Mouse (Mus musculus) cerebellum, postnatal 10 days (tissue): Measurements from ENCODE around the gene Gm20388.
A peak's percentile ranks its signal among the peaks of the same experiment; 100 is the strongest.

ENCODE experiments used
- DNase-seq, 2 experiments: peaks; one replicate each; pipeline ENCODE4 v3.0.0; 2021; ENCODE audit warnings: mixed read lengths in 2 of 2

Gene Gm20388

DNA sequence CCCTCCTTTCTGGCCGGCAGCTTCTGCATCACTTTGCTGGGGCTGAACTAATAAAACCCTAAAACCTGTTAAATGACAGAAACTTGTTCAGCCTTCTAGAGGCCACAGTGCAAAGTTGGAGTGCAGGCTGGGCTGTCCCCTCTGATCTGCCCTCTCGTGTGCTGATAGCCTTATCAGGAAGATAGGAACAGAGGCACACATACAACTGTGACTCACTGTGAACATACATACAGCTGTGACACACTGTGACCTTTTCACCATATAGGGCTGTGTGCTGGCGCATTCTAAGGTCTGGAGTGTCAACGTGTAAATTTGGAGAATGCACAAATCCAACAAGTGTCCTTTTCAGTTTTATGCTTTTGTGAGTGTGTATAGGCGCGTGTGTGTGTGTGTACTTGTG lies 543.8 kb downstream of the Gm20388 start:
- no peak for DNase-seq

DNA sequence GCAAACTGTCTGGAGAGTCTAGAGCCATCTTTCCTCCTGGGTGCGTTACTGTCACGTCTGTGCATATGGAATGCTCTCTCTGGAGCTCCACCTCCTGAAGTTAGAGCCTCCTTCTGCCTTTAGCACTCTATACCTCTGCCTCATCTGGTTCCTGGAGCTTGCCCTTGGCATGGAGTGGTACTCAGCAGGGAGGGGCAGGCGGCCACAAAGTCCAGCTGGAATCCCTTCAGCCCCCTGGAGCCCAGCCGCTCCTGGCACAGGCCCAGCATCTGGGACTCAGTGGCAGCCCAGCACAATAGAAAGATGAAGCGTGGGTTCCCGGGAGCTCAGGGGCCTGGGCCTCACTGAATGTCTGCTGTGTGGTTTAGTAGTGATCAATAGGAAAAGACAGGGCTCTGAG lies 549.7 kb downstream of the Gm20388 start:
- DNase-seq = peak; percentile 80 to 89

DNA sequence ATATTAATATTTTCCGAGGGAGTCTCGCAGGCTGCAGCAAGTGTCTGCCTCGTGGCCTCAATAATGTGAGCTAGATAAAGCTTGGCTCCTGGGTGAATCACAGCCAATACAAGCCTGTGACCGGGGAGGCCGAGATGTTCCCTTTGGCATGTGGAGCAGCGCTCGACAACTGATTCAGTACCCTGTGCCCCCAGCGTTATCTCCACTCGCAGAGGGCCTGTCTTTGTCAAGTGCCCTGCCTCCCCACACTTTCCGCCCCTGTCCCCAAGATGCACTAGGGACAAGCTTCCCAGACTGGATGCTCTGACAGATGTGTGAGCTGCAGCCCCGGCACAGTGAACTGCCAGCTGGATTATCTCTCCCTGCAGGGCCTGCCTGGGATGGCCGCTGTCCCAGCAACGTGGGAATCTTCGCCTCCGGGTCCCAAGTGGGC lies 551.5 kb downstream of the Gm20388 start:
- DNase-seq = no peak

DNA sequence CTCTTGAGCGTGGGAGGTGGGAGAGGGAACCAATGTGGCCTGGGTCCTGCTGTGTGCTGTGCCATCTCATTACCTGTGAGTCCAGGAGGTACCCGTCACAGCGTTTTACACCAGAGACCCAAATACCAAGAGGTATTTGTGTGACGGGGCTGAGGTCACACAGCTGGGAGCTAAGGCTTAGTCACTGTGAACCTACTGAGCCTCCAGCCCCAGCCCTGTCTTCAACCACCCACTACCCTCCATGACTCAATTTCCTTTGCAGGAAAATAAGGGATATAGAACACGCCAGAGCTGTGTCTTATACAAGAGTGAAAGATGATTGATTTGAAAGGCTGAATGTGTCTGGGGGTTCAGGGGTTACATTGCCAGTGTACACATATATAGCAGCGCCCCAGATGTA lies 552.0 kb downstream of the Gm20388 start:
- DNase-seq = no peak

DNA sequence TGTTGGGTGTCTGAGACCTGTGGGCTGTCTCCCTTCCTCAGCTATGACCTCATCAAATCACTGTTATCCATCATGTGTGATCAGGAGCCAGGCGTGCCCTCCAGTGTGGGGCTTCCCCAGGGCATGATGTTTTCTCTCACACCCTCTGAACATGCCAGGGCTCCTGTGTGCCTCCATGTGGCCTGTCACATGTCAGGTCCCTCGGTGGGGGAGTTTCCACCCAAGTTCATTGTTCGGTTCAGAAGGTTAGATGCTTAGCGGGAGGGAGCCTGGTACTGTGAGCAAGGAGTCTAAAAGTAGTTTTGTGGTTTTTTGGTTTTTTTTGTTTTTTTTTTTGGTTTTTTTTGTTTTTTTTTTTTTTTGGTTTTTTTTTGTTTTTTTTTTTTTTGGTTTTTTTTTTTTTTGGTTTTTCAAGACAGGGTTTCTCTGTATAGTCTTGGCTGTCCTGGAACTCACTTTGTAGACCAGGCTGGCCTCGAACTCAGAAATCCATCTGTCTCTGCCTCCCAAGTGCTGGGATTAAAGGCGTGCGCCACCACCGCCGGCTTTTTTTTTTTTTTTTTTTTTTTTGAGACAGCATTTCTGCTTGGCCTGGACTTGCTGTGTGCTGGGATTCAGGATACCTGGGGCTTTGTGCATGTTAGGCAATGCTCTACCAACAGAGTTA lies 553.4 kb downstream of the Gm20388 start:
- no peak for DNase-seq

DNA sequence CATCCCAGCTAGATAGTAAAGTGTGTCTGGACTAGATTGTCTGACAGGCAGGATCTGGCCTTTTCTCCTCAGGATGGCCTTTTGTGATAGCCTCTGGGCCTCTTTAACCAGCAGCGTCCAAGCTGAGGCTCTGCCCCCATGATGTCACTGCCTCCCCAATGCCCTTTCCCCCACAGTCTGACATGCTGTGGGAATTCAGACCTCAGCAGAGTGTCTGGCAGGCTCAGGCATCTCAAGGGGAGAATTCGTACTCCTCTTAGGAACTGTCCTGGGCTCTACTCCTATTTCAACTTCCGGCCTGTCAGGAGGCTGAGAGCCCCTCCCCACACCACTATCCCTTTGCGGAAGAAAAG lies 553.9 kb downstream of the Gm20388 start:
- DNase-seq = no peak

DNA sequence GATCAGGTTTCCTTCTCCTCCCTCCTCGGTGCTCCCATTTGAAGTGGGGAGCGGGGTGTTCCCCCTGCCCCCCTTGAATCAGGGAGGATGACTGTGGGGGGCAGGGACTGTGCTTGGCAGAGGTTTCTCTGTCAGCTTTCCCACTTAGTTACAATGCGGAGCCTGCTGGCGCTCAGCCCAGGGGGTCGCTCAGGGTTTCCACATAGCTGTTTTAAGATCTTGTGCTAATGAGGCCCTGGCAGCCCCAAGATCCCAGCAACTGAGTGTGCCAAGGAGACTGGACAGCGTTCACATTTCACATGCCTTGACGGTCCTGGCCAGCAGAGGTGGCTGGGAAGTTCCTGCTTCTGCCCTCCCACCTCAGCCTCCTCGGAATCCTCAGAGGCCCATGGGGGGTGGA lies 555.1 kb downstream of the Gm20388 start:
- peak; percentile 71 to 81 for DNase-seq

DNA sequence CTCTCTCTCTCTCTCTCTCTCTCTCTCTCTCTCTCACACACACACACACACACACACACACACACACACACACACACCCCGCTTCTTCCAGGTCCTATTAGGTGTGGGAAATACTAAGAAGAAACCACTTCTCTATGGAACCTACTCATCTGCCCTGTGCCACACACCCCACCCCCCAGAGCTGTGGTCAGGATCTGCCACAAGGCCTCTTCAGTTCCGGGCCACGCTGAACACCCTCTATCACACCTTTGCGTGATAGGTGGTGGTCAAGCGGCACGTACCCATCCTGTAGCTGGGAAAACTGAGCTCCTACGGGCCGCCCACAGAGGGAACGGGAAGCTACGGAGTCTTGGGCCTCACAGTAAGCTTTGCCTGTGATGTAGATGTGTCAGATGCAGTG lies 555.6 kb downstream of the Gm20388 start:
- DNase-seq = no peak

DNA sequence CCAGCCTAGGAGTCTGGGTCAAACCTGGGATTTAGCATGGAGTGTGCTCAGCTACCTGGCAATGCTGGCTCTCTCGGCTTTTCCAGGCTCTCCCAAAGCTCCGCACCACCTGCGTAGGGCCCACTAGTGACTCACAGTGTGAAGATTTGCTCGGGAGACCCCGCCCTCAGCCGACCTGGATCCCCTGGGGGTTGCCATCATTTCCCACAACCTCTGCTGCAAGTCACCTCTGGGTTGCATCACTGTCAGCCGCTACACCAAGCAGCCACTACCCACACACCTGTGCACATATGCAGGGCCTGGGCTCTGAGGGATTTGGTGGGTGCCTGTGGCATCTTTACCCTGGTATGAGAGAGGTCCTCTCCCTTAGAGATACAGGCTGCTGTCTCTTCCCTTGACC lies 557.0 kb downstream of the Gm20388 start:
- DNase-seq = no peak

DNA sequence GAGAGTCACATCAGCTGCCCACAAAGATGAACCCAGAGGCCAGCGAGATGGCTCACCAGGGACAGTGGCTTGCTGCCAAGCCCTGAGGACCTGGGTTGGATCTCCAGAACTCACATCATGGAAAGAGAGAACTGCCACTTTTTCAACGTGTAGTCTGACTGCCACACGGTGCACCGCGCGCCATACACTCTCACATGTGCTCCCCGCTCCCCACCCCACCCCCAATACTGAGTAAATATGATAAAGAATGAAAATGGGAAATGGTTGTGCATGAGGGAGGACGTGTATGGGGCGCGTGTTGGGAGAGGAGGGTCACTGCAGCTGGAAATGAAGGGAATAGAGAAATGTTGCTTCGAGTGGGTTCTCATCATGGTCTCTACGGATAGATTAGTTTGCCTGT lies 559.5 kb downstream of the Gm20388 start:
- DNase-seq = no peak

DNA sequence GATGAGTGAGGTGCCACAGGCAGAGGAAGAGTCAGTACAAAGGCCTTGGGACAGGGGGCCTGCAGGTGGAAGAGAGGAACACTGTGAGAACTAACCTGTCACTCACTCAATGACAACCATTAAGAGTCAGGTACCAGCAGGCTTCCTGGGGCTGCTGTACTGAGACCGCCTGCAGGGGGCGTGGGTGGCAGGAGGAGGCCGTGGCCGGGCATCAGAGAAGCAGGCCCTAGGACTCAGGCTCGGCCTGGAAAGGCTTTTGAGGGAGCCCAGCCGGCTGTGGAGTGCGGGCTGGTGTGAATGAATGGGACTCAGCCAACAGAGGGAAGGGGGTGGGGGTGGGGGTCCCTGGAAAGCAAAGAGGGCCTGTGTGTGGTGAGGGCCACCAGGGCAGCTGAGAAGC lies 560.5 kb downstream of the Gm20388 start:
- peak; percentile 80 to 81 for DNase-seq

DNA sequence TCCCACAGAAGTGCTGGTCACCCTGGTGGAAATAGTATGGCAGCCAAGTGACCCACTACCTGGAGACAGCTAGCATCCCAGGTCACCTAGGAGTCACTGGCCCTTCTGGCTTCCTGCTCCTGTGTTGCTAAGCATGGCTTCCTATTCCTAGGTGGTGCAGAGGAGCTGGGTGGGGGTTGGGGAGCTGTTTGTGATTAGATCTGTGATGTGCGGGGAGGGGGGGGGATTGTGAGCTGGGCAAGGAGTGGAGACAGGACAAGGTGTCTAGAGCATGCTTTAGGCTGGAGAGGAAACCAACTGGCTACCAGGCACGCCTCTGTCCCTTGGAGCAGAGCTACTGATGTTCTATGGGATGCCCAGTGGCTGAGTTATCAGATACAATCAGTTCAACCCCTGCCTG lies 561.1 kb downstream of the Gm20388 start:
- DNase-seq = peak in 1 of 2 experiments; percentile 54

DNA sequence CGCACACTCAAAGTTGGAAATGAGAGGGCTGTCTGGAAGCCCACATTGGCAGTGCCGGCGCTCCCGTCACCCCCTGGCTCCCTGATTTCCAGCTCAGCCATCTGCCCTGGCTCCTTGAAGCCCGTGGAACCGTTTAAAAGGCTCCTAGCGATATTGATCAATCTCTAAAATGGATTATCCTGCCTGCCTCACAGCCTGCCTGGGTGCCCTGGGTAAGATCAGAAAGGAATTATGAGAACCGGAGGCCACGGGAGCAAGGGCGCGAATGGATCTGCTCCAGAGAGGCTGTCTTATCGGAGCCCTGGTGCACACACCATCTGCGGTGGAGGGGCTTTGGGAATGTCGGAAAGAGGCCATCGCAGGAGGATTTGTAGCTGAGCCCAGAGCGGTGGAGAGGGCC lies 561.6 kb downstream of the Gm20388 start:
- peak; percentile 84 to 87 for DNase-seq

DNA sequence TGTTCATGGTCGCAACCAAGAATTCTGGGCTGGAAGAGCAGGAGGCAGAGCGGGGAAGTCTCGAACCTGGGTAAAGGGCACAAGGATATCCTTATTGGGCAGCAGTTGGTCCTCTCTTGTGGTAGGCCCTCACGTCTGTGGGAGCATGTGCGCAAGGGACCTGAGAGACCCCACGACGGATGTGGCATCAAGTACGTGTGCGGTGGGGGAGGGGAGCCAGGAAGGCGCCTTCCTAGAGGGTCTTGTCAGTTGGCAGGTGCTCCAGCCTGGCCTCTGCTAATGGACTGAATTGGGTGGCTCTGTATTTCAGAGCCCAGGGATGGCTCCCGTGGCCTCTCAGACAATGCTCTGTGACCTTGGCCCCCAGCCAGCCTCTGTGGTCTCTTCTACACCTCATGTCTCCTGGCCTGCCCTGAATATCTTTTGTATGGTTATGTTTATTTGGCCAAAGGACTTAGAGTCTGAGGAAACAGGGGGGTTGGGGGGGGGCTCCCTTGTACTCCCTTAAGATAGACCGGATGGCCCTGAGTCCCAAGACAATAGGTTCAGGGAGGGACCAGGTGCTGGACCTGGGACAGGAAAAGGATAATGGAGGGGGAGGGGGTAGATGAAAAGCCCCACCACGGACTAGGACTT lies 563.2 kb downstream of the Gm20388 start:
- peak in 1 of 2 experiments; percentile 52 for DNase-seq

DNA sequence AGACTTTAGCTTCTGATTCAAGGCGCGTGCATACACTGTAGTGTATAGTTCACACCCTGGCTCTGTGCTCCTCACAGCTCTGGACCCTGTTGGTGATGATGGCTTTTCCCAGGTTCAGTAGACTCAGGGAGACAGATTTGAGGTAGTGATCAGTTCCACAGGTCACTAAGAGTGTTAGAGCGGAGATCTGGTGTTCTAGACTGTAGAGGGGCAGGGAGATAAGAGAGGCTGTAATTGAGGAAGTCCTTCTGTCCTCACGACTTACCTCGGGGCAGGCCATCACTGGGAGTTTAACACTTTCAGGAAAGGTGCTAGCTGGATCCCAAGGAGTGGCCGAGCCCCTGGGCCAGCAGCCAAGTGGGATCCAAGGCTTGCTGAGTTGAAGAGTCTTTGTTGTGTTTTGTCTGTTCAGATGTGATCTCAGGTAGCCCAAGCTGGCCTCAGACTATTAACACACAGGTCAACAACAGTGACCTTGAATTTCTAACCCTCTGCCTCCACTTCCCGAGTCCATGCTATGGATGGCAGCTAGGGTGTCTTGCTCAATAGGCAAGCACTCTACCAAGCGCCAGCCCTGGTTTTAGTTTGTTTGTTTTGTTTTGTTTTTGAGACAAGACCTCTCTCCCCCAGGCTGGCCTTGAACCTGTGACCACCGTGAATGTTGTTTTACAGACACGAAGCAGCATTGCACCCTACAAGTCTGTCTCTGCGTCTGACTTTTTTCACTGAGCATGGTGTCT lies 564.0 kb downstream of the Gm20388 start:
- DNase-seq = no peak

DNA sequence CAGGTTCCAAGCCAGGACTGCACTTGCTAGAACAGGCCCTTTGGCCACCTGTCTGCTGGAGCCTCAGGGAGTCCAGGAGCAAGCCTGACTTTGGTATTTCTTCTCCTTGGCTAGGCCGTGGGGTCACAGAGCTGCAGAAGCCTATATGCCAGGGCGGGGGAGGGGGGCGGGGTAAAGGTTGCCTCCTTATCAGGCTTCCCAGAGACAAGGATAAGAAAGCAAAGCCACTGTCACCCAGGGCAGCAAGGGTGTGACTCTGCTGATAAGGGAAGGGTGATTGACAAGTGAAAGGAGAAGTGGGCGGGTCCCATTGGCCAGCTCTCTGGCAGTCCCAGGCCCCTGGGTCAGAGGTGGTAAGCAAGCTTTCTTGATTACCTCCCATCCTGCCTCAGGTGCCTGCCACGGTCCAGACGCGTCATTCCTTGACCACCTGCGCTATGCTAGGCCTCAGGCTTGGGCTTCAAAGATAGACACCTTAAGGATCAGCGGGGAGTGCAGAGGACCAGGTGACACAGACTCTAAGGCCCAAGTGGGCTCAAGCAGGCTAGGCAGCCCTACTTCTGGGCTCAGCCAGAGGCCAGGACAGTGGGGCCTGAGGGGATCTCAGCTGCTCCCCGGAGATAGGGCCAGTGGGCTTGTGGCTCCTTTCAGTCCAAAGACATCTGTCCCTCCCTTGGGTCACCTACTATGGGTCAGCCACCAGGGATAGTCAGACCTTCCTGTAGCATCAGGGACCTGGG lies 565.0 kb downstream of the Gm20388 start:
- DNase-seq = no peak

DNA sequence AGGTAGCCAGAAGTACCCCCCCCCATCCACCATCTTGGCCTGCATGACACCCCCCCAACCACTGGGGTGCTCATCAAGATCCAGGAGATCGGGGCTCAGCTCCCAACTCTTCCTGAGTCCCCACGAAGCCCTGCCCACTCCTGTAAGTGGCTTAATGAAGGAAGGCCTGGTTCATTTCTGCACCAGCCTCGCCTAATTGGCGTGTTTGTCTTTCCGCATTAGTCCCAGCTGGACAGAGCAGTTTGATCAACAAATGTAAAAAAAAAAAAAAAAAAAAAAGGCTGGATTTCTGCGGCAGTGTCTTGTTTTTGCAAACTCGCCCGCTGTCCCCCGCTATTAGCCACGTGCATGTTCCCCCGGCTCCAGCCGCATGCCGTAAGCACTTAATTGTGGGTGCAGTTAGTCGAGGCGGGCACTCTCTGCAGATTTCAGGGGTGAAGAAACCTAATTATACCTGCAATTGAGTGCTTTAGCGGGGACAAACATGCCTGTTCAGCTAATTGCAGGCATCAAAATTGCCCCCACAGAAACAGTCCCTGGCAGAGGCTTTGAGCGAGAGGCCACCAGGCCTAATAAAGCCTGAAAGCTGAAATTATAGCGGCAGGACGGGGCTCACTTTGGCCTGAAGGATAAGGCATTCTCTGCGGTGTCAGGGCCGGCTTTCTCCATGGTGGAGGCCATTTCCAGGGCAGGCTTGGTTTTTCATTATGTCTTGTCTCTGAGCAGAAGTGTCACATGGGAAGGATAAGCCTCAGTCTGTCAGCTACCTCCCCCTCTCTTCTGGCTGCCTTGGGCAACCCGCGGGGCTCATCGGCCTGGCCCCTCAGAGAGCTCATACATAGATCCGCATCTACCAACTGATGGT lies 566.3 kb downstream of the Gm20388 start:
- DNase-seq = peak in 1 of 2 experiments; percentile 52

DNA sequence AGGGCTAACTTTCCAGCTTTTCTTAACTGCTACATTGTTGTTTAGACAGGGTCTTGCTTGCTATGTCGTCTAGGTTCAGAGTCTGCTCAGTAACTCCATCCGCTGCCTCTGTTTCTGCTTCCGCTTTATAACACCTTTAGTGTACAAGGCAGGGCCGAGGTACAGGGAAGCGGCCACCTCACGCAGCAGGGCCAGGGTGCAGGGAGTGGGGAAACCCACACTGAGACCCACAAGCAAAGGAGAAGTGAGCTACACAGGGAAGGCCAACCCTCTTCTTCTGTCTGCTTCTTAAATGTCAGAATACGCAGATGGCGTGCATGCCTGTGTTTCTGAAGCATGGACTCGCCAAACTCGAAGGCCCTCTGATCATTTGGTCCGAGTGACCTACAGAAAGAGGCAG lies 568.1 kb downstream of the Gm20388 start:
- DNase-seq = no peak

DNA sequence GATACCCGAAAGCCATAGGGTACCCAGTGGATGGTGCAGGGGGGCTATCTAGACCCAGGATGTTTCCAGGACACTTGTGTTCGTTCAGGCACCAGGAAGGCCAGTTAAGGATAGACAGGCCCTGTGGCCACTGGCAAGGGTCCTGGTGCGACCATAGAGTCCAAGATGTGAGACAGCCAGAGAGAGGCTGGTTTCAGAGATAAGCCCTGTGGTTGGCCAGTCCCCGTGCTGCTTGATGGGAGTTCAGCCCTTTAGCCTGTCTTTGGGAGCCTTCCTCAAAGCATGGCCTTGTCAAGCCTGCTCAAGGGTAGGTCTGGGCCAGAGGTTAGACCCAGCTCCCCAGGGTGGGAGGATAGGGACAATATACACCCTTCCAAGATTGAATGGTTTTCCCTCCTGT lies 569.0 kb downstream of the Gm20388 start:
- no peak for DNase-seq

DNA sequence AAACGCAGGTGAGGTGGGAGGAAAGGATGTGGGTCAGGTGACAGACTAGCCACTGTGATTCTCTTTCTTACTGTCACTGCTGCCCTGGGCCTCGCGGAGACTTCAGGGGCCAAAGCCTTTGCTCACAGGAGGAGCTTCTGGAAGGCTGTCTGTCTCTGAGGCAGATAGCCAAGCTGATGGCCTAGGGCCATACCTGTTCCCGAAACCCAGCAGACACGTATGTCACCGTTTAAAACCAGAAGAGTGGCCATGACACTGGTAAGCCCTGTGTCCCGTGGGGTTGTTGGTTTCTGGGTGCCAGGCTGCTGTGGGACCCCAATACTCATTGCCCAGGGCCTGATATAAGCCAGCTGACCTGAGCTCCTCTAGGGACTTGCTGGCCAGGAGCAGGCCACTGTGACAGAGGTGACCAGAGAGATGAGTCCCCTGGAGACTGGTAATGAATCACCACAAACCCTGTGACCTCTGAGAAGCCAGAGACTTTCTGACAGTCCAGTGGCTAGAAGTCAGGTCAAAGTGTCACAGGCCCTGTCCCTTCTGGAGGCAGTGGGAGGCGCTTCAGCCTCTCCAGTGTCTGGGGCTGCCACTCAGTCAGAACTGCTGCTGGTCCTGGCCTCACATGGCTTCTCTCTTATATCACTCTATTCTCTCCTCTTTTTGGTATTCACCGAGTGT lies 571.5 kb downstream of the Gm20388 start:
- peak in 1 of 2 experiments; percentile 75 for DNase-seq

DNA sequence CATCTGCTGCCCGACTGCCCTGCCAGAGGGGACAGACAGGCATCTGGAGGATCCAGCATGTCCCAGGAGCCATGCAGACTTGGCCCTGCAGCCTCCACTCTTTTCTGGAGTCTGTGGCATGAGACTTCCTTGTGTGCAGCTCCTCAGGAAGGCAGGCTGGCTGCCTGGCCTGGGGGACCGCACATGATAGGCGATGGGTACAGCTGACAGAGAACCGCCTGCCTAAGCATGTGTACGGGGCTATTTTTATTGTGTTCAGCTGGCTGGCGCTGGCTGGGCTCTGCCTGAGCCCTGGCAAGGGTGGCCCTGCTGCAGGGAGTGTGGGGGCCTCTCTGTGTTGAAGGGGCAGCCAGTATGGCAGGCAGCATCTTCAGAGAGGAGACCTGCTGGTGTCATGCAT lies 573.8 kb downstream of the Gm20388 start:
- DNase-seq = peak in 1 of 2 experiments; percentile 62

DNA sequence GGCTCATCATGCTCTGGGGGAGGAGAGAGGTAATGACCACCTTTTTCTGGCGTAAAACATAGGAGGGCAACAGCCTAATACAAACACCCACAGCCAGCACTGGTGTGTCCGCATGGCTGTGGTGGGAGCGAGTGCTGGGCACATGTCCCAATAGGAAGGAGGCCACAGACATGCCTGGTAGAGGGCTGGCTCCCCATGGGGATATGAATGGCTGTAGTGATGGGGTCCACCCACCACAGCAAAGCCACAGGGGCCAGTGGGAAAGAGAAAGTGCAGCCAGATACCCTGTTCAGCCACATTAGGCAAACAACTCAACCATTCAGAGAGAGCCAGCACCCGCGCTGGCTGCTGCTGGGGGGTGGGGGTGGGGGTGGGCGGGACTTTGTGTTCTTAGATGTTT lies 574.5 kb downstream of the Gm20388 start:
- DNase-seq = peak in 1 of 2 experiments; percentile 77
